Mouse (Mus musculus) E14TG2a.4 (cell line): ENCODE results near the gene C1qc.

Experiments used
- H3K27me3 ChIP-seq: 2 replicates; pipeline ENCODE4 v1.6.1; 2014; ENCODE audit warnings: low read length, control low read depth; ENCODE audit not compliant: insufficient read depth
- H3K36me3 ChIP-seq: 2 replicates; pipeline ENCODE4 v1.6.1; 2014; ENCODE audit warnings: low read length, control low read depth; ENCODE audit not compliant: insufficient read depth
- H3K4me1 ChIP-seq: replicated peaks from 2 replicates; pipeline ENCODE4 v1.6.1; 2014; ENCODE audit warnings: low read depth, low read length, control low read depth
- H3K4me3 ChIP-seq: replicated peaks from 2 replicates; pipeline ENCODE4 v1.5.1; 2014; ENCODE audit warnings: mild to moderate bottlenecking, low read length
- H3K9me3 ChIP-seq: 2 replicates; pipeline ENCODE4 v1.6.1; 2014; ENCODE audit warnings: low read length, control low read depth
- CTCF ChIP-seq: conservative IDR thresholded peaks from 2 replicates; pipeline ENCODE4 v1.5.1; 2014; ENCODE audit warnings: low read length
- NANOG ChIP-seq: IDR thresholded peaks from 2 replicates; pipeline ENCODE4 v1.6.1; 2014; ENCODE audit warnings: borderline replicate concordance, low read length, mixed read lengths
- POU5F1 ChIP-seq: IDR thresholded peaks from 2 replicates; pipeline ENCODE4 v1.6.1; 2014; ENCODE audit warnings: low read length, borderline replicate concordance

C1qc gene

DNA sequence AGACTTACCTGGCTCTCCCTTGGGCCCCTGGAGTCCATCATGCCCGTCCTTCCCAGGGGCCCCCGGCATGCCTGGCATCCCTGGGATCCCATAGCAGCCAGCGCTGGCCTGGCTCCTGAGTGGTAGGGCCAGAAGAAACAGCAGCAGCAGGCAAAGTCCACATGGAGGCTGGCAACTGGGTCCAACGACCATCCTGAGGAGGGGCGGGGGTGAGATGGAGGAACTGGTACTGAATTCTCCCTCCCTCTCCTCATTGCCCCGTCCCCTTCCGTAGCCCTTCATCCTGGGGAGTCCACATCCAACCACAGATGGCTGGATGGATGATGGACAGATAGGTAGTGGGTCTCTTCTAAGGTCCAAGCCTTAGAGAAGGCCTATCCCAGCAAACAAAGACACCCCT lies 494 bp downstream of the C1qc start:
- no peak overlapping the region for H3K4me3 ChIP-seq
- peaks cover 31% of the 10 kb centered on the region for H3K4me1 ChIP-seq
- no peak for TF ChIP-seq CTCF
- no peak for TF ChIP-seq POU5F1
- TF ChIP-seq NANOG, result no peak
- H3K27me3 ChIP-seq, result peaks cover 43% of the 10 kb centered on the region
- H3K36me3 ChIP-seq, result no peaks in the 10 kb centered on the region
- H3K9me3 ChIP-seq, result no peaks in the 10 kb centered on the region

DNA sequence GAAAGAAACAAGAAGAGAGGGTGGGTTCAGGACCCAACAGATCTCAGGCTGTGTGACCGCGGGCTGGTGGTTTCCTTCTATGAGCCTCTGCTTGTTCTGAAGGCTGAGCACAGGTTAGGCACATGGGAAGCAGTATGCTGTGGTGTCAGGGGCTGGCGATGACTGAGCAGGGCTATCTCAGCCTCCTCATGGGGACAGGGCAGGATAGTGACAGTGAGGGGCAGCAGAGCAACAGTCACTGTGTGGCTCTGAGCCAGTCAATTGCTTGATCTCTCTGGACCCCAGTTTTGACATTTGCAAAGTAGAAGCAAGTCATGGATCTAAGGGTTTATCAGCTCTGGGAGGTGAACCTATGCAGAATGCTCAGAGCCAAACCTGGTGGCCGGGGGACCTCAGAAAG lies 1.8 kb downstream of the C1qc start:
- H3K4me1 ChIP-seq, result peaks cover 21% of the 10 kb centered on the region
- TF ChIP-seq NANOG (no peak), CTCF (no peak), POU5F1 (no peak)
- H3K9me3 ChIP-seq, result no peaks in the 10 kb centered on the region
- peaks cover 30% of the 10 kb centered on the region for H3K27me3 ChIP-seq
- H3K36me3 ChIP-seq, result no peaks in the 10 kb centered on the region
- no peak overlapping the region for H3K4me3 ChIP-seq

DNA sequence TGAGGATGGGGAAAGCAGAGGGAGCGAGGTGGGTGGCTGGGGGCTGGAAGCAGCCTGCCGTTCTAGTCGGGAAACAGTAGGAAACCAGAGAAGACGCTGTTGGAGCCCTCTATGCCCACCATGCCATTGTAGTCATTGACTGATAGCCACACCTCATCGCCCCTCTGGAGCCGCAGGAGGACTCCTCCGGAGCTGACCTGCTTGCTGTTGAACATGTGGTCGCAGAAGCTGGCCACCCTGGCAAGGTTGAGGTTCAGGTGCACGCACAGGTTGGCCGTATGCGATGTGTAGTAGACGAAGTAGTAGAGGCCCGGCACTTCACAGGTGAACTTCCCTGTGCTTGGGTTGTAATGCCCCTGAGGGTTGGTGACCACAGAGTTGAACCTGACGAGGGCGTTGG lies 2.9 kb downstream of the C1qc start:
- Histone ChIP-seq H3K27me3 (peaks cover 30% of the 10 kb centered on the region), H3K9me3 (no peaks in the 10 kb centered on the region), H3K4me3 (no peak overlapping the region), H3K36me3 (no peaks in the 10 kb centered on the region), H3K4me1 (peaks cover 10% of the 10 kb centered on the region)
- no peak for TF ChIP-seq CTCF
- TF ChIP-seq POU5F1, result no peak
- TF ChIP-seq NANOG, result no peak

DNA sequence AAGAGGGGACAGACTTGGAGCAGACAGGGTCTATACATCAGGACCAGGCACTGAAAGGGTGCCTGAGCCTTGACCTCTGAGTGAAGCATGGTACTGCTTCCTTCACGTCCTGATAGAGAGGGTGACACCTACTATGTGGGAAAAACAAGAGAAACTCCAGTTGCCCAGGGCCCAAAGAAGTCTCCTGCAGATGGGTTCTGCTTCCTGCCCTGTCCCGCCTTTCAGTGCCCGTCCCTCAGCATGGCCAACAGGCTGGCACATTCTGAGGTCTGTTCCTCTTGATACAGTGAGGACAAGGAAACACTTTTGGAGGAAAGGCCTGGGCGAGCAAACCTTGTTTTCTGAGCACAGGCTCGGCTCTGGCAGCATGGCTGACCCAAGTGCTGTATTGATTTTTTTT lies 5.2 kb downstream of the C1qc start:
- peaks cover 36% of the 10 kb centered on the region for H3K27me3 ChIP-seq
- H3K4me1 ChIP-seq, result no peaks in the 10 kb centered on the region
- no peaks in the 10 kb centered on the region for H3K36me3 ChIP-seq
- no peaks in the 10 kb centered on the region for H3K9me3 ChIP-seq
- no peak overlapping the region for H3K4me3 ChIP-seq
- no peak for TF ChIP-seq POU5F1
- TF ChIP-seq CTCF, result no peak
- TF ChIP-seq NANOG, result no peak

DNA sequence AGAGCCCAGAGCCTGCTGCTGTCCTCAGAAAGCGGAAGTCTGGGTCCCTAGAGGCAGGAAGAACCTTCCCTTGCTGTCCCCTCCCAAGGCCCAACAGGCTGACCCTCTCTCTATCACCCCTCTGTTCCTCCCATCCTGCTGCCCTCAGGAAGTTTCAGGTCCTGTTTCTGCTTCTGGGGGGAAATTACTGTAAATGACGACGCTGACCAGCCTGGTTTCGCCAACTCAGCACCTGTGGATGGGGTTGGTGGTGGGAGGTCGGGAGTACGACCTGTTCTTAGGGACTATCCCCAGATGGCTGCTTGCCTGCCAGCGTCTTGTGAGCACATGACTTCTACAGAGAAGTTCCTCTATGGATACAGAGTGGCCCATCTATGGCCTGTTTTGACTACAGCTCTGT lies 6.8 kb downstream of the C1qc start, which contains the start of gene C1qb:
C1qb (minus strand) TSS at position 87 of the 400 bp plus-strand sequence.
- TF ChIP-seq POU5F1 (no peak), NANOG (no peak), CTCF (no peak)

DNA sequence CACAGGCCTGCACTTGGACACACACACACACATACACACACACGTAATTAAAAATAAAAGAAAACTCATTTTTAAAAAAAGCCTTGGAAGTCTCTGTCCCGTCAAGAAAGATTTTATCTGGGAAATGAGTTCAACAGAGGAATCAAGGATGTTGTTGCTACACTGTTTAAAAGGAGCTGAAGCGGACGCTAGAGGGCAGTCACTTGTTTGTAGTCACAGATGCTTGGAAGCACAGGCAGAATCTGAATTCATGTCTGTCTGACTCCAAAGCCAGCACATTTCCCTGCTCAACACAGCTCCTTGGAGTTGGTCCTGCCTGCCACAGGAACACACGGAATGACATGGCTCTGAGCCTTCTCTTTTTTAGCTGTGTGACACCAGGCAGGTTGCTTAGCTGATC lies 14.3 kb downstream of the C1qc start:
- Histone ChIP-seq H3K4me1 (no peaks in the 10 kb centered on the region), H3K4me3 (no peak overlapping the region), H3K27me3 (peaks cover 15% of the 10 kb centered on the region; the same call in 1 of the 2 replicates), H3K9me3 (no peaks in the 10 kb centered on the region), H3K36me3 (no peaks in the 10 kb centered on the region)
- TF ChIP-seq POU5F1 (no peak), CTCF (no peak), NANOG (no peak)

More for the DNA sequence above, 6.8 kb downstream of the C1qc start, which contains the start of gene C1qb:
- no peaks in the 10 kb centered on the region for H3K4me1 ChIP-seq
- no peaks in the 10 kb centered on the region for H3K36me3 ChIP-seq
- H3K9me3 ChIP-seq, result no peaks in the 10 kb centered on the region
- peaks cover 29% of the 10 kb centered on the region; the same call in 1 of the 2 replicates for H3K27me3 ChIP-seq
- no peak within 1 kb of the TSS for H3K4me3 ChIP-seq

DNA sequence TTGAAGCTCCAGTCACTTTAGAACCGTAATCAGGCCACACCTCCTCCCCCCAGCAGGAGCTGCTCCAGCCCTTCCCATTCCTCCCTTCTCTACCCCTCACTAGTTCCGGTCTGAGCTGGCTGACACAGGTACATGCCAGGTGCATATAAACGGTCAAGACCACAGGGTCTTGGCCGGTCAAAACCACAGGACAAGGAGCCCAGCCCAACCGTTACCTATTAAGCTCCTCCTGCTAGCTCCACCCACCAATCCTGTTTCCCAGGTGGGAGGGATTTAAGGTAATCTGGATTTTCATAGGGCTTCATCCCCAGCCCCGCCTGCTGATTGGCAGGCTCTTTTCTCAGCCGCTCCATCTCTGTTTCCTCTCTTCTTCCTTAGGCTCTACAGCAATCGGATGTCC lies 14.7 kb downstream of the C1qc start:
- H3K4me3 ChIP-seq, result no peak overlapping the region
- no peaks in the 10 kb centered on the region for H3K4me1 ChIP-seq
- H3K27me3 ChIP-seq, result peaks cover 16% of the 10 kb centered on the region; the same call in 1 of the 2 replicates
- TF ChIP-seq NANOG, result no peak
- TF ChIP-seq POU5F1, result no peak
- TF ChIP-seq CTCF, result no peak
- no peaks in the 10 kb centered on the region for H3K9me3 ChIP-seq
- H3K36me3 ChIP-seq, result no peaks in the 10 kb centered on the region

DNA sequence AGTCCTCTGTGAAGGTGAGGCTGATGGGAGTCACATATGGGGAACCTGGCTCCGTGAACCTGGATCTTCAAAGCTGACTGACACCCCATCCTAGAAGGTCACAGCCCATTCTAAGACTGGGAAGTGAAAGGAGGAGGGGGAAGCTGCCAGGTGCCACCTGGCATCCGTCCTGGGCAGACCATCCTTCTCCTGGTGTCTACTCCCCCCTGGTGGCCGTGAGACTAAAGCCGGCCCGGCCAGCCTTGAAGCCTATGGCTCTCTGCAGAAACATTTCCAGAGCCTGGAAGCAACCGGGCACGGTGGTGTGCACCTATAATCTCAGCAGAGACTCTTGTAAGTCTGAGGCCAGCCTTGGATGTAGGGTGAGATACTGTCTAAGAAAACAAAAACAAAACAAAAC lies 15.9 kb downstream of the C1qc start:
- no peak for TF ChIP-seq NANOG
- TF ChIP-seq POU5F1, result no peak
- TF ChIP-seq CTCF, result peak; percentile 49
- H3K4me1 ChIP-seq, result no peaks in the 10 kb centered on the region
- no peaks in the 10 kb centered on the region for H3K9me3 ChIP-seq
- peaks cover 8% of the 10 kb centered on the region; the same call in 1 of the 2 replicates for H3K27me3 ChIP-seq
- no peak overlapping the region for H3K4me3 ChIP-seq
- no peaks in the 10 kb centered on the region for H3K36me3 ChIP-seq

DNA sequence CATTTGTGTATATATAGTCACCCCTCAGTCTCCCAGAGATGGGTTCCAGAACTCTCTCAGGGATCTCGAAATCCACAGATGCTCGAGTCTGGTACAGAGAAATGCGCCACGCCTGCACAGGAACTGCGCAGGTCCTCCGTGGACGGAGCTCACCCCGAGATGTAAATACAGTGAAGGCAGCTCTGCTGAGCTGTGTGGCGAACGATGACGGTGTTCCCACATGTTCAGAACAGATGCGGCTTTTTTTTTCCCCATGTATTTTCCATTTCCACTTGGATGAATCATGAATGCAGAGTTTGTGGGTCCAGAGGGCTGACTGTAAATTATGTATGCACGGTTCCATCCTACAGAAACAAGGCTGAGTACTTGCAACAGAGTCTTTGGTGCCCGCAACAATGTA lies 17.9 kb downstream of the C1qc start:
- H3K36me3 ChIP-seq, result no peaks in the 10 kb centered on the region
- no peak overlapping the region for H3K4me3 ChIP-seq
- TF ChIP-seq CTCF (no peak), NANOG (no peak), POU5F1 (no peak)
- H3K4me1 ChIP-seq, result no peaks in the 10 kb centered on the region
- H3K9me3 ChIP-seq, result no peaks in the 10 kb centered on the region
- H3K27me3 ChIP-seq, result peaks cover 11% of the 10 kb centered on the region; the same call in 1 of the 2 replicates
